Mouse (Mus musculus): Measurements from ENCODE around the gene Gipc3.

DNA sequence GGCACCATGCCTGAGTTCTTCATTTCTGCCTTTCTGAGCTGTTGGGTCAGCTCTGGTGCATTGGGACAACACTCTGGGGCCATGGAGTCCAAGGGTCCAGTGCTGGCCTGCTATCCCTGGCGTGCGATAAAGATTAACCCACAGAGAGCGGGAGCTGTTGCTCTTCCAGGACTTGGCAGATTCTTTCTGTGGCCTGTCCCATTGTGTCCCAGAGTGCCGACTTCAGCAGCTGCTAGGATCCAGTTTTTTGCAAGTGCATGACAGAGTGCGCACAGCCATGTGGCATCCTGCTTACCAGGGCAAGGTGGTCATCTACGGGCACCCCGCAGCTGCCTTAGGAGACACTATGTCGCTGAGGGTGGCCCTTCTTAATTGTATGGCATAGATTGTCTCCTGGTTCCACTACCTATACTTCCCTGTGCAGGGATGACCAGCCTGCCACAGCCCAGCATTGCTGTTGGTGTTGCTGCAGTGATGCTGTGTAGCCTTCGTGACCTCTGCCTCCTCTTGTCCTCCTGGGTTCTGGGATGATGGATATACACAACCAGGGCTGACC, 42.6 kb downstream of the Gipc3 start:
- TF ChIP-seq USF1 (IDR thresholded peaks at IDR 0.05; ENCODE audit: low read depth, low read length) (no peak), POLR2A (IDR thresholded peaks at IDR 0.05; ENCODE audit: low read depth, low read length) (no peak), HCFC1 (IDR thresholded peaks at IDR 0.05; ENCODE audit: low read depth, low read length) (no peak)
